Mouse (Mus musculus) megakaryocyte-erythroid progenitor cell, adult 5 weeks (primary cell): Measurements from ENCODE around the gene Syne2. TPM values are rescaled to one million over a fixed set of nuclear protein-coding genes. Genes with fewer than 3 reads are reported as not detected.

Source experiments
- polyA plus RNA-seq: library from polyadenylated mRNA; stranded (reverse); fragments of >175 nt; gene quantifications from 2 replicates; pipeline ENCODE4 v1.2.3, GENCODE M21; 2012

The Syne2 gene
- polyA plus RNA-seq = 1.1 and 2.1 TPM in 2 replicates

DNA sequence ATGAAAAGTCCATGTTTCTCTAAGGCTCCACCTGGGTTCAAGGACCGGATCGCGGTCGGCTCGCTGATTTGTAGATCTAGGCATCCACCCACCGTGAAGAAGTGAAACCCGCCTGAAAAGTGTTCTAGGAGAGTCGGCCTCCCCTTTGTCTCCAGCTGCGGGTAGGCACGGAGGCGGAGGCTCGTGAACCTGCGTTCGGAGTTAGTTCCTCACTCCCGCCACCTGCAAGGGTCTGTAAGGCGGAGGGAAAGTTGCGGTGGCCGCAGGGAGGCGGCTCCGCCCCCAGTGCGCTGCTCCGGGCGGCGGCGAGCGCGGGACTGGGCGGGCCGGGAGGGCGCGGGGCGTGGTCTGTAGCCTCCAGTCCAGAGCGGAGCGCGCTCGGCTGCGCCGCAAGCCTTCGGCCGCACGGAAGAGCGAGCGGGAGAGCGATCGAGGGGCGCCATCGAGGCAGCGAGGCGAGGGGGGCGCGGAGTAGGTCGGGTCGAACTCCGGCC is at the start of gene Syne2:
Gene Syne2, plus strand, starts transcription at position 176 of the 494 bp plus-strand sequence.

Other genes starting within 250 kb of the Syne2 start
- gene Ppp2r5e, start 221.9 kb upstream of the Syne2 start, polyA plus RNA-seq = 60.7 and 69.8 TPM in 2 replicates
- gene Wdr89, start 148.6 kb upstream of the Syne2 start, polyA plus RNA-seq = 10.9 and 12.1 TPM in 2 replicates
- gene Sgpp1, start 82.4 kb upstream of the Syne2 start, polyA plus RNA-seq = 18.0 and 20.7 TPM in 2 replicates